18 mouse cellular contexts compared by ENCODE assay signal in genomic region chr11:97094600-97094999, GRCm38 (mm10). TPM values are rescaled to one million over a fixed set of nuclear protein-coding genes. Genes with fewer than 3 reads are reported as not detected.
"Had no signal": no experiment of that assay in that cellular context is flagged by ENCODE, and none has a peak within 500 bp of the region (broad histone marks: within the 10 kb centered on the region; RNA-seq: fewer than 3 reads in every experiment).

No protein-coding gene starts in this region.

- H3K4me2 ChIP-seq: neural tube, embryonic 13.5 days; neural tube, embryonic 15.5 days; stomach, embryonic 15.5 days had no signal

- H3K36me3 ChIP-seq: neural tube, embryonic 13.5 days; neural tube, embryonic 15.5 days; stomach, embryonic 15.5 days had no signal

- DNase-seq: retina, postnatal 1 day; right cerebral cortex, adult 18-20 months; right cerebral cortex, postnatal 14 days; right cerebral cortex, postnatal 25 days; right cerebral cortex, postnatal 4 days; spleen, adult 18-20 months; thymus, adult 18-20 months; thymus, adult 2 months; thymus, postnatal 14 days; thymus, postnatal 25 days; thymus, postnatal 36 days; thymus, postnatal 4 days had no signal

- H3K9me3 ChIP-seq: neural tube, embryonic 13.5 days; neural tube, embryonic 15.5 days; stomach, embryonic 15.5 days had no signal

- H3K4me1 ChIP-seq: neural tube, embryonic 13.5 days; neural tube, embryonic 15.5 days; stomach, embryonic 15.5 days had no signal

- H3K4me3 ChIP-seq: neural tube, embryonic 13.5 days; neural tube, embryonic 15.5 days; stomach, embryonic 15.5 days had no signal

- H3K27ac ChIP-seq: neural tube, embryonic 13.5 days; neural tube, embryonic 15.5 days; stomach, embryonic 15.5 days; stomach, postnatal 0 days had no signal

- H3K9ac ChIP-seq: neural tube, embryonic 13.5 days; neural tube, embryonic 15.5 days; stomach, embryonic 15.5 days had no signal

RNA-seq across cellular contexts. Expression of gene Tbx21, which starts 20.5 kb away (rescaled TPM):
- polyA plus RNA-seq: stomach, embryonic 14.5 days; stomach, embryonic 15.5 days had no signal

RNA-seq across cellular contexts. Expression of gene Lrrc46, which starts 53.4 kb away (rescaled TPM):
- polyA plus RNA-seq: spleen, adult 2 months; stomach, embryonic 14.5 days had no signal
